Mouse (Mus musculus) activated CD4-positive, CD25-positive, alpha-beta regulatory T cell, adult 9 weeks (primary cell): ENCODE data around the gene Gm11554. TPM values are rescaled to one million over a fixed set of nuclear protein-coding genes. Genes with fewer than 3 reads are reported as not detected.

Experiments
- polyA plus RNA-seq: library from polyadenylated mRNA; unstranded; fragments of 100-300 nt; shearing (Covaris generic); gene quantifications from one replicate; pipeline ENCODE4 v1.2.1, GENCODE M21; 2017

The Gm11554 gene
- polyA plus RNA-seq, result not detected

DNA sequence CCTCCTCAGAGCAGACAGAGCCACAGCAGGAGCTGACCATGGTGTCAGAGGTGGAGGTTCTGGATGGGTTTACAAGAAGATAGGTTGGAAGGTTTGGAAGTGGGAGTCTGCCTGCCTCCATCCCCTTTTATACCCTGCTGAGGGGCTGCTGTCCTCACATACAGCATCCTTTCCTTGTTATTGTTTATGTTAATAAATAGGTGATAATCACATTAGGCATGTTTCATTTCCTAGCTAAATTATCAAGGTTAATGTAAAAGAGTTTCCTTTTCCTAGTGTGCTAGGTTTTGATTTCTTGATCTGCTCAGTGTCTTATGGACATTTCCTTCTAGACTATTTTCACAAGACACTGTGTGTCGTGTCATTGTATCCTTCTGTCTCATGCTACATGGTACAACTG, at the start of gene Gm11554:
TSS of gene Gm11554 (minus strand) at position 101 of the 400 bp plus-strand sequence.

DNA sequence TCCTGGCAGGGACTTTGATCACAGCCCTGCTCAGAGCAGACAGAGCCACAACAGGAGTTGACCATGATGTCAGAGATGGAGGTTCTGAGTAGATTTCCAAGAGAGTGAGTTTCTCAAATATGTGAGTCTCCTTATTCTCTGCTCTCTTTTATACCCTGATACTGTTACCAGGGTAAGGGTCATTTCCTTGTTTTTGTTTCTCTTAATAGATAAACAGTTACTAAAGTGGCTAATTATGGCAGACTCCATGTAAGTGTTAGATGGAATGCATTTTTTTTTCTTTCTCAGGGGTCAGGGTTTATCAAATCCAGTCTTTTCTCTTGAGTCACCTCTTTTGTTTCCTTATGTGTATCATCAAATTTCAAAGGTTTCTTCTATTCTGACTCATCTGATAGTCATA, 47.3 kb upstream of the Gm11554 start, which contains the start of gene Krtap4-16:
TSS of gene Krtap4-16 (minus strand) at position 101 of the 400 bp plus-strand sequence.

DNA sequence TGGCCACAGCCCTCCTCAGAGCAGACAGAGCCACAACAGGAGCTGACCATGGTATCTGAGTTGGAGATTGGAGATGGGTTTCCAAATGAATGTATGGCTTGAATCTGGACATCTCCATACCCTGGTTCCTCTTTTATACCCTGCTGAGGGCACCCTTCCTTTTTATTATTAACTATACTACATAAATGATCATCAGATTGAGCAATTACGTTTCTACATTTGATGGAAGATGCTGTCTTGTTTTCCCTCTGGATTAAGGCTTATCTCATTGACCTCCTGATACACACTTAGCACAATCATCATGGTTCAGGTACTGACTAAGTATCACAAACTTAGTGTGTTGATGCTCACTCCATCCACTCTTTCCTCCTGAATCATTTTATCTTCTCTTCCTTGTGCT, 33.7 kb upstream of the Gm11554 start, which contains the start of gene 2300003K06Rik:
TSS of gene 2300003K06Rik (minus strand) at position 101 of the 400 bp plus-strand sequence.

DNA sequence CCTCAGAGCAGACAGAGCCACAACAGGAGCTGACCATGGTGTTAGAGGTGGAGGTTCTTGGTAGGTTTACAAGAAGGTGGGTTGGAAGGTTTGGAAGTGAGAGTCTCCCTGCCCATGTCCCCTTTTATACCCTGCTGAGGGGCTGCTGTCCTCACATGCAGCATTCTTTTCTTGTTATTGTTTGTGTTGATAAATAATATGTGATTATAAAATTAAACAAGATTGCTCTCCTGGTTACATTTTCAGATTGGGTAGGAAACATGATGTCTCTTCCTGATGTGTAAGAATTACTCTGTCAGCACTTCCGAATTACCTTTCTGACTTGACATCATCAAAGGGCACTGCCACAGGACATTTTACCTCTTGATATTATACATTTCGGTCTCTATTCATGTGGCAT, 11.3 kb upstream of the Gm11554 start, which contains the start of gene Gm11564:
TSS of gene Gm11564 (minus strand) at position 101 of the 400 bp plus-strand sequence.

DNA sequence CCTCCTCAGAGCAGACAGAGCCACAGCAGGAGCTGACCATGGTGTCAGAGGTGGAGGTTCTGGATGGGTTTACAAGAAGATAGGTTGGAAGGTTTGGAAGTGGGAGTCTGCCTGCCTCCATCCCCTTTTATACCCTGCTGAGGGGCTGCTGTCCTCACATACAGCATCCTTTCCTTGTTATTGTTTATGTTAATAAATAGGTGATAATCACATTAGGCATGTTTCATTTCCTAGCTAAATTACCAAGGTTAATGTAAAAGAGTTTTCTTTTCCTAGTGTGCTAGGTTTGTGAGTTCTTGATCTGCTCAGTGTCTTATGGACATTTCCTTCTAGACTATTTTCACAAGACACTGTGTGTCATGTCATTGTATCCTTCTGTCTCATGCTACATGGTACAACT, 5.5 kb upstream of the Gm11554 start, which contains the start of gene Krtap4-13:
TSS of gene Krtap4-13 (minus strand) at position 101 of the 400 bp plus-strand sequence.

DNA sequence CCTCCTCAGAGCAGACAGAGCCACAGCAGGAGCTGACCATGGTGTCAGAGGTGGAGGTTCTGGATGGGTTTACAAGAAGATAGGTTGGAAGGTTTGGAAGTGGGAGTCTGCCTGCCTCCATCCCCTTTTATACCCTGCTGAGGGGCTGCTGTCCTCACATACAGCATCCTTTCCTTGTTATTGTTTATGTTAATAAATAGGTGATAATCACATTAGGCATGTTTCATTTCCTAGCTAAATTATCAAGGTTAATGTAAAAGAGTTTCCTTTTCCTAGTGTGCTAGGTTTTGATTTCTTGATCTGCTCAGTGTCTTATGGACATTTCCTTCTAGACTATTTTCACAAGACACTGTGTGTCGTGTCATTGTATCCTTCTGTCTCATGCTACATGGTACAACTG, 5.4 kb downstream of the Gm11554 start, which contains the start of gene Gm11569:
TSS of gene Gm11569 (minus strand) at position 101 of the 400 bp plus-strand sequence.

DNA sequence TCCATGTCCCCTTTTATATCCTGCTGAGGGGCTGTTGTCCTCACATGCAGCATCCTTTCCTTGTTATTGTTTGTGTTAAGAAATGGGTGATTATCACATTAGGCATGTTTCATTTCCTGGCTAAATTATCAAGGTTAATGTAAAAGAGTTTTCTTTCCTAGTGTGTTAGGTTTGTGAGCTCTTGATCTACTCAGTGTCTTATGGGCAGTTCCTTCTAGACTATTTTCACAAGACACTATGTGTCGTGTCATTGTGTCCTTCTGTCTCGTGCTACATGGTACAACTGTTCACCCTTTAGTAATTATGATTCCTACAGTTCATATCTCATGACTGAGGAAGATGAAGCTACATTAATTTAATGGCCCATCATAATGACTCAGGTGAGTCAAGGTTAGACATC, 10.9 kb downstream of the Gm11554 start, which contains the start of gene Gm11596:
TSS of gene Gm11596 (minus strand) at position 101 of the 400 bp plus-strand sequence.

DNA sequence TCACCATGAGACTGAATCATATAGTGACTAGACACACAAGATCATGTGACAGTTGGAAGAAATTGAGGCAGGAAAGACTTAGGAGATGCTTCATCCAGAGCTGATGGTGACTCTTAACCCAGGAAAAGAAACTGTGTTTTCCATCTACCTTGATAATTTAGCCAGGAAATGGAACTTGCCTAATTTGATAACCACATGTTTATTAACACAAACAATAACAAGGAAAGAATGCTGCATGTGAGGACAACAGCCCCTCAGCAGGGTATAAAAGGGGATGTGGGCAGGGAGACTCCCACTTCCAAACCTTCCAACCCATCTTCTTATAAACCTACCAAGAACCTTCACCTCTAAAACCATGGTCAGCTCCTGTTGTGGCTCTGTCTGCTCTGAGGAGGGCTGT, 19.3 kb downstream of the Gm11554 start, which contains the start of gene Krtap4-9:
TSS of gene Krtap4-9 (plus strand) at position 301 of the 400 bp plus-strand sequence.

DNA sequence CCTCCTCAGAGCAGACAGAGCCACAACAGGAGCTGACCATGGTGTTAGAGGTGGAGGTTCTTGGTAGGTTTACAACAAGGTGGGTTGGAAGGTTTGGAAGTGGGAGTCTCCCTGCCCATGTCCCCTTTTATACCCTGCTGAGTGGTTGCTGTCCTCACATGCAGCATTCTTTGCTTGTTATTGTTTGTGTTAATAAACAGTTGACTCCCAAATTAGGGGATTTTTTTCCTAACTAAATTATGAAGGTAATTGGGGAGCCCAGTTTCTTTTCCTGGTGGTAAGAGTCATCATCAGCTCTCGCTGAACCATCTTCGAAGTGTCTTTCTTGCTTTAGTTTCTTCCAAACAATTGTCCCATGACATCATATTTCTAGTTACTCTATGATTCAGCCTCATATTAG, 23.6 kb downstream of the Gm11554 start, which contains the start of gene Krtap4-8:
TSS of gene Krtap4-8 (minus strand) at position 101 of the 400 bp plus-strand sequence.

DNA sequence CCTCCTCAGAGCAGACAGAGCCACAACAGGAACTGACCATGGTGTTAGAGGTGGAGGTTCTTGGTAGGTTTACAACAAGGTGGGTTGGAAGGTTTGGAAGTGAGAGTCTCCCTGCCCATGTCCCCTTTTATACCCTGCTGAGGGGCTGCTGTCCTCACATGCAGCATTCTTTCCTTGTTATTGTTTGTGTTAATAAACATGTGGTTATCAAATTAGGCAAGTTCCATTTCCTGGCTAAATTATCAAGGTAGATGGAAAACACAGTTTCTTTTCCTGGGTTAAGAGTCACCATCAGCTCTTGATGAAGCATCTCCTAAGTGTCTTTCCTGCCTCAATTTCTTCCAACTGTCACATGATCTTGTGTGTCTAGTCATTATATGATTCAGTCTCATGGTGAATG, 31.4 kb downstream of the Gm11554 start, which contains the start of gene Gm11595:
TSS of gene Gm11595 (minus strand) at position 101 of the 400 bp plus-strand sequence.

Other genes with a start within 250 kb of the Gm11554 start
- gene Krtap3-2, start 247.6 kb downstream of the Gm11554 start, polyA plus RNA-seq, result not detected
- not detected for gene Gm11939, start 245.0 kb downstream of the Gm11554 start, polyA plus RNA-seq
- not detected for gene Krtap3-1, start 237.8 kb downstream of the Gm11554 start, polyA plus RNA-seq
- gene Krtap1-5, start 223.4 kb downstream of the Gm11554 start, polyA plus RNA-seq, result not detected
- gene Krtap1-4, start 220.8 kb downstream of the Gm11554 start, polyA plus RNA-seq, result not detected
- not detected for gene Krtap1-3, start 213.1 kb downstream of the Gm11554 start, polyA plus RNA-seq
- not detected for gene Krtap9-3, start 206.3 kb downstream of the Gm11554 start, polyA plus RNA-seq
- gene Gm11938, start 201.1 kb downstream of the Gm11554 start, polyA plus RNA-seq, result not detected
- gene Gm11937, start 194.3 kb downstream of the Gm11554 start, polyA plus RNA-seq, result not detected
- not detected for gene Krtap2-4, start 189.6 kb downstream of the Gm11554 start, polyA plus RNA-seq
- gene Gm11562, start 184.0 kb downstream of the Gm11554 start, polyA plus RNA-seq, result not detected
- not detected for gene Krtap4-1, start 176.2 kb downstream of the Gm11554 start, polyA plus RNA-seq
- not detected for gene Krtap4-2, start 169.4 kb downstream of the Gm11554 start, polyA plus RNA-seq
- gene Krtap4-7, start 160.4 kb downstream of the Gm11554 start, polyA plus RNA-seq, result not detected
- not detected for gene Gm11555, start 154.2 kb downstream of the Gm11554 start, polyA plus RNA-seq
- not detected for gene Gm11563, start 145.5 kb downstream of the Gm11554 start, polyA plus RNA-seq
- not detected for gene Krtap4-6, start 138.5 kb downstream of the Gm11554 start, polyA plus RNA-seq
- gene Gm14190, start 113.7 kb downstream of the Gm11554 start, polyA plus RNA-seq, result not detected
- not detected for gene Gm14180, start 70.2 kb downstream of the Gm11554 start, polyA plus RNA-seq
- gene Gm11595, start 31.5 kb downstream of the Gm11554 start, polyA plus RNA-seq, result not detected
- not detected for gene Krtap4-8, start 23.7 kb downstream of the Gm11554 start, polyA plus RNA-seq
- gene Krtap4-9, start 19.2 kb downstream of the Gm11554 start, polyA plus RNA-seq, result not detected
- not detected for gene Gm11596, start 11.0 kb downstream of the Gm11554 start, polyA plus RNA-seq
- gene Gm11569, start 5.5 kb downstream of the Gm11554 start, polyA plus RNA-seq, result not detected
- gene Krtap4-13, start 5.4 kb upstream of the Gm11554 start, polyA plus RNA-seq, result not detected
- gene Gm11564, start 11.2 kb upstream of the Gm11554 start, polyA plus RNA-seq, result not detected
- gene 2300003K06Rik, start 33.6 kb upstream of the Gm11554 start, polyA plus RNA-seq, result not detected
- gene Krtap4-16, start 47.2 kb upstream of the Gm11554 start, polyA plus RNA-seq, result not detected
- gene Gm11568, start 53.5 kb upstream of the Gm11554 start, polyA plus RNA-seq, result not detected
- gene Gm11559, start 60.0 kb upstream of the Gm11554 start, polyA plus RNA-seq, result not detected
- not detected for gene Krtap9-1, start 68.9 kb upstream of the Gm11554 start, polyA plus RNA-seq
- not detected for gene Gm11567, start 74.7 kb upstream of the Gm11554 start, polyA plus RNA-seq
- not detected for gene Krtap31-1, start 103.5 kb upstream of the Gm11554 start, polyA plus RNA-seq
- gene Gm11565, start 110.3 kb upstream of the Gm11554 start, polyA plus RNA-seq, result not detected
- gene Krtap31-2, start 131.8 kb upstream of the Gm11554 start, polyA plus RNA-seq, result not detected
- gene Krtap9-5, start 144.0 kb upstream of the Gm11554 start, polyA plus RNA-seq, result not detected
- gene Krtap29-1, start 174.6 kb upstream of the Gm11554 start, polyA plus RNA-seq, result not detected
- gene Krtap16-1, start 182.2 kb upstream of the Gm11554 start, polyA plus RNA-seq, result not detected
- gene Krtap17-1, start 189.5 kb upstream of the Gm11554 start, polyA plus RNA-seq, result not detected
- not detected for gene Krt33a, start 211.8 kb upstream of the Gm11554 start, polyA plus RNA-seq
- not detected for gene Krt33b, start 225.4 kb upstream of the Gm11554 start, polyA plus RNA-seq
- gene Krt34, start 237.1 kb upstream of the Gm11554 start, polyA plus RNA-seq, result not detected
- gene Krt31, start 246.1 kb upstream of the Gm11554 start, polyA plus RNA-seq, result not detected